Mouse (Mus musculus): ENCODE data around the gene Nlrp9a.
"Not testable (repeated sequence)": the region's sequence is repeated elsewhere in the genome, so short reads cannot be mapped to it uniquely, and the experiment has no call there.

The Nlrp9a gene

GRCm38 (mm10) chr7:26534723-26535122 lies at the start of gene Nlrp9a:
Gene Nlrp9a (plus strand): TSS chr7:26535023.
- DNase-seq = not testable (repeated sequence)

- DNase-seq = not testable (repeated sequence)
Measured at GRCm38 (mm10) chr7:26489514-26489913, 45.3 kb upstream of the Nlrp9a start.

- DNase-seq = no peak
Measured at GRCm38 (mm10) chr7:26589077-26589476, 54.3 kb downstream of the Nlrp9a start.

- DNase-seq = no peak
Measured at GRCm38 (mm10) chr7:26589774-26590173, 55.0 kb downstream of the Nlrp9a start.

GRCm38 (mm10) chr7:26618364-26618763 lies 83.5 kb downstream of the Nlrp9a start, which contains the start of gene Vmn1r185:
Gene Vmn1r185 (minus strand): TSS chr7:26618464.
- not testable (repeated sequence) for DNase-seq

Measured in cerebellum, postnatal 14 days (tissue).